Mouse (Mus musculus): ENCODE data around the gene Micall1. TPM values are rescaled to one million over a fixed set of nuclear protein-coding genes. Genes with fewer than 3 reads are reported as not detected.

Gene Micall1
- polyA plus RNA-seq, 1 experiment from 2014 or later: 1.0 TPM

- Histone ChIP-seq H3K4me1 (replicated peaks) (peaks cover 10% of the 10 kb centered on the region), H3K9ac (no peak overlapping the region), H3K27me3 (peaks cover 4% of the 10 kb centered on the region), H3K36me3 (peaks cover 8% of the 10 kb centered on the region; the same call in 1 of the 2 replicates), H3K4me2 (no peak overlapping the region), H3K27ac (no peak overlapping the region), H3K4me3 (replicated peaks) (no peak overlapping the region), H3K9me3 (replicated peaks) (no peaks in the 10 kb centered on the region)
- no peak for DNase-seq
- ATAC-seq (ENCODE audit: low read depth): no peak
- 54% methylated on average over 5 of the region's 5 CpGs for WGBS (ENCODE audit: insufficient replicate concordance)
Measured at GRCm38 (mm10) chr15:79115276-79115675, 6.6 kb downstream of the Micall1 start.

GRCm38 (mm10) chr15:79119491-79119890 is 10.8 kb downstream of the Micall1 start:
- 83% methylated on average over 9 of the region's 9 CpGs for WGBS (ENCODE audit: insufficient replicate concordance)
- Histone ChIP-seq H3K9me3 (replicated peaks) (no peaks in the 10 kb centered on the region), H3K4me2 (no peak overlapping the region), H3K4me3 (replicated peaks) (no peak overlapping the region), H3K4me1 (replicated peaks) (no peaks in the 10 kb centered on the region), H3K27ac (no peak overlapping the region), H3K27me3 (no peaks in the 10 kb centered on the region), H3K36me3 (peaks cover 29% of the 10 kb centered on the region), H3K9ac (no peak overlapping the region)
- DNase-seq: no peak
- no peak for ATAC-seq (ENCODE audit: low read depth)

- Histone ChIP-seq H3K4me1 (replicated peaks) (no peaks in the 10 kb centered on the region), H3K36me3 (peaks cover 39% of the 10 kb centered on the region), H3K4me3 (replicated peaks) (no peak overlapping the region), H3K27ac (no peak overlapping the region), H3K9ac (no peak overlapping the region), H3K4me2 (no peak overlapping the region), H3K9me3 (replicated peaks) (no peaks in the 10 kb centered on the region), H3K27me3 (no peaks in the 10 kb centered on the region)
- DNase-seq: no peak
- 72% methylated on average over 4 of the region's 4 CpGs for WGBS (ENCODE audit: insufficient replicate concordance)
- no peak for ATAC-seq (ENCODE audit: low read depth)
Measured at GRCm38 (mm10) chr15:79122119-79122518, 13.4 kb downstream of the Micall1 start.

- Histone ChIP-seq H3K36me3 (peaks cover 43% of the 10 kb centered on the region), H3K9ac (no peak overlapping the region), H3K4me2 (no peak overlapping the region), H3K4me3 (replicated peaks) (no peak overlapping the region), H3K27me3 (no peaks in the 10 kb centered on the region), H3K4me1 (replicated peaks) (no peaks in the 10 kb centered on the region), H3K27ac (no peak overlapping the region), H3K9me3 (replicated peaks) (no peaks in the 10 kb centered on the region)
- ATAC-seq (ENCODE audit: low read depth) (no peak), DNase-seq (no peak)
- WGBS (ENCODE audit: insufficient replicate concordance): 81% methylated on average over 13 of the region's 13 CpGs
Measured at GRCm38 (mm10) chr15:79122546-79122945, 13.8 kb downstream of the Micall1 start.

GRCm38 (mm10) chr15:79123751-79124150 is 15.1 kb downstream of the Micall1 start:
- Histone ChIP-seq H3K9me3 (replicated peaks) (peaks cover 4% of the 10 kb centered on the region; the same call in 1 of the 2 replicates), H3K9ac (no peak overlapping the region), H3K27me3 (no peaks in the 10 kb centered on the region), H3K4me1 (replicated peaks) (no peaks in the 10 kb centered on the region), H3K4me2 (no peak overlapping the region), H3K27ac (no peak overlapping the region), H3K4me3 (replicated peaks) (no peak overlapping the region), H3K36me3 (peaks cover 53% of the 10 kb centered on the region)
- no peak for ATAC-seq (ENCODE audit: low read depth)
- DNase-seq: no peak
- 66% methylated on average over 6 of the region's 6 CpGs for WGBS (ENCODE audit: insufficient replicate concordance)

GRCm38 (mm10) chr15:79124331-79124875 is 15.7 kb downstream of the Micall1 start:
- Histone ChIP-seq H3K27me3 (no peaks in the 10 kb centered on the region), H3K36me3 (peaks cover 55% of the 10 kb centered on the region), H3K4me3 (replicated peaks) (no peak overlapping the region), H3K4me2 (no peak overlapping the region), H3K9ac (no peak overlapping the region), H3K27ac (no peak overlapping the region), H3K4me1 (replicated peaks) (no peaks in the 10 kb centered on the region), H3K9me3 (replicated peaks) (peaks cover 4% of the 10 kb centered on the region; the same call in 1 of the 2 replicates)
- WGBS (ENCODE audit: insufficient replicate concordance): 64% methylated on average over 10 of the region's 10 CpGs
- DNase-seq (no peak), ATAC-seq (ENCODE audit: low read depth) (no peak)

GRCm38 (mm10) chr15:79126217-79126932 is 17.7 kb downstream of the Micall1 start:
- H3K36me3 ChIP-seq: peaks cover 64% of the 10 kb centered on the region
- no peak for ATAC-seq (ENCODE audit: low read depth)
- no peak overlapping the region for H3K4me3 ChIP-seq (replicated peaks)
- no peaks in the 10 kb centered on the region for H3K4me1 ChIP-seq (replicated peaks)
- peak; percentile 27 for DNase-seq
- no peak overlapping the region for H3K27ac ChIP-seq
- no peaks in the 10 kb centered on the region for H3K27me3 ChIP-seq
- peaks cover 4% of the 10 kb centered on the region; the same call in 1 of the 2 replicates for H3K9me3 ChIP-seq (replicated peaks)
- H3K4me2 ChIP-seq: no peak overlapping the region
- H3K9ac ChIP-seq: no peak overlapping the region
- 71% methylated on average over 13 of the region's 13 CpGs for WGBS (ENCODE audit: insufficient replicate concordance)

- H3K27ac ChIP-seq: no peak overlapping the region
- H3K4me3 ChIP-seq (replicated peaks): no peak overlapping the region
- H3K27me3 ChIP-seq: no peaks in the 10 kb centered on the region
- peaks cover 70% of the 10 kb centered on the region for H3K36me3 ChIP-seq
- H3K9ac ChIP-seq: no peak overlapping the region
- H3K4me1 ChIP-seq (replicated peaks): no peaks in the 10 kb centered on the region
- no peak overlapping the region for H3K4me2 ChIP-seq
- DNase-seq: no peak
- no peak for ATAC-seq (ENCODE audit: low read depth)
- peaks cover 4% of the 10 kb centered on the region; the same call in 1 of the 2 replicates for H3K9me3 ChIP-seq (replicated peaks)
- 83% methylated on average over 12 of the region's 12 CpGs for WGBS (ENCODE audit: insufficient replicate concordance)
Measured at GRCm38 (mm10) chr15:79127101-79127500, 18.4 kb downstream of the Micall1 start.

- Histone ChIP-seq H3K27me3 (no peaks in the 10 kb centered on the region), H3K4me2 (no peak overlapping the region), H3K27ac (no peak overlapping the region), H3K9ac (no peak overlapping the region), H3K9me3 (replicated peaks) (peaks cover 4% of the 10 kb centered on the region; the same call in 1 of the 2 replicates), H3K36me3 (peaks cover 72% of the 10 kb centered on the region), H3K4me3 (replicated peaks) (no peak overlapping the region), H3K4me1 (replicated peaks) (no peaks in the 10 kb centered on the region)
- ATAC-seq (ENCODE audit: low read depth) (no peak), DNase-seq (no peak)
- 85% methylated on average over 5 of the region's 5 CpGs for WGBS (ENCODE audit: insufficient replicate concordance)
Measured at GRCm38 (mm10) chr15:79128208-79128607, 19.5 kb downstream of the Micall1 start.

GRCm38 (mm10) chr15:79129311-79129710 is 20.6 kb downstream of the Micall1 start:
- H3K4me2 ChIP-seq: no peak overlapping the region
- 80% methylated on average over 7 of the region's 7 CpGs for WGBS (ENCODE audit: insufficient replicate concordance)
- no peak for DNase-seq
- H3K4me3 ChIP-seq (replicated peaks): no peak overlapping the region
- no peak for ATAC-seq (ENCODE audit: low read depth)
- peaks cover 4% of the 10 kb centered on the region; the same call in 1 of the 2 replicates for H3K9me3 ChIP-seq (replicated peaks)
- no peak overlapping the region for H3K9ac ChIP-seq
- no peaks in the 10 kb centered on the region for H3K4me1 ChIP-seq (replicated peaks)
- H3K27ac ChIP-seq: no peak overlapping the region
- H3K27me3 ChIP-seq: no peaks in the 10 kb centered on the region
- peaks cover 70% of the 10 kb centered on the region for H3K36me3 ChIP-seq

GRCm38 (mm10) chr15:79130782-79131181 is 22.1 kb downstream of the Micall1 start:
- Histone ChIP-seq H3K36me3 (peaks cover 57% of the 10 kb centered on the region), H3K4me1 (replicated peaks) (no peaks in the 10 kb centered on the region), H3K27me3 (no peaks in the 10 kb centered on the region), H3K4me3 (replicated peaks) (no peak overlapping the region), H3K9me3 (replicated peaks) (peaks cover 4% of the 10 kb centered on the region; the same call in 1 of the 2 replicates), H3K4me2 (no peak overlapping the region), H3K9ac (no peak overlapping the region), H3K27ac (no peak overlapping the region)
- WGBS (ENCODE audit: insufficient replicate concordance): 79% methylated on average over 10 of the region's 10 CpGs
- ATAC-seq (ENCODE audit: low read depth): no peak
- DNase-seq: no peak

- WGBS (ENCODE audit: insufficient replicate concordance): 73% methylated on average over 7 of the region's 7 CpGs
- no peak overlapping the region for H3K4me2 ChIP-seq
- H3K27me3 ChIP-seq: no peaks in the 10 kb centered on the region
- no peak overlapping the region for H3K4me3 ChIP-seq (replicated peaks)
- H3K36me3 ChIP-seq: peaks cover 54% of the 10 kb centered on the region
- ATAC-seq (ENCODE audit: low read depth) (no peak), DNase-seq (no peak)
- no peak overlapping the region for H3K27ac ChIP-seq
- no peak overlapping the region for H3K9ac ChIP-seq
- no peaks in the 10 kb centered on the region for H3K4me1 ChIP-seq (replicated peaks)
- peaks cover 4% of the 10 kb centered on the region; the same call in 1 of the 2 replicates for H3K9me3 ChIP-seq (replicated peaks)
Measured at GRCm38 (mm10) chr15:79131442-79131841, 22.7 kb downstream of the Micall1 start.

Data from liver, embryonic 13.5 days (tissue).